Mouse (Mus musculus) c-Kit-negative CD71-positive TER-119-positive erythroid progenitor cells, embryonic 14.5 days (primary cell): ENCODE data around the gene Rmdn2.
A peak's percentile ranks its signal among the peaks of the same experiment; 100 is the strongest.

Source experiments
- DNase-seq: peaks from one replicate; pipeline ENCODE4 v3.0.0-alpha.2; 2013; ENCODE audit warnings: low read depth, low spot score

Rmdn2 gene

GRCm38 (mm10) chr17:79611545-79611944 is at the start of gene Rmdn2:
Rmdn2 (plus strand) TSS chr17:79611863.
- no peak for DNase-seq

GRCm38 (mm10) chr17:79563067-79563620 is 48.5 kb upstream of the Rmdn2 start:
- DNase-seq = no peak

DNA sequence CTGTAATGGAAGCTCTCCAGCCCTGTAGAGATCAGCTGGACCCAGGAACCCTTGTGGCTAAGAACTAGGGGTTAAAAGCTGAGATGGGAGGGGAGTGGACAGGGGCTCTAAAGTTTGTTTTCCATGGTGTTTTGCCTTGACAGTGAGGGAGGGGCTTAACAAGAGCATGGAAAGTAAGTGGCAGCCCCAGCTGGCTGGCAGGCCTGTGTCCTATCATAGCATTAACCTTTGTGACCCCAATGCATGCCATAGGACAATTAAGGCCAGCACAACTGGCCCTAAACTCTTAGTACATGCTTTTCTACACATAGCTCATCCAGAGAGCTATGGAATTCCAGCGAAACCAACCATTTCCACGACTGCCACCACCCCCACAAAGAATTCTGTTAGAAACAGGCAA is 47.9 kb upstream of the Rmdn2 start:
- no peak for DNase-seq

GRCm38 (mm10) chr17:79565241-79565961 is 46.3 kb upstream of the Rmdn2 start:
- no peak for DNase-seq

DNA sequence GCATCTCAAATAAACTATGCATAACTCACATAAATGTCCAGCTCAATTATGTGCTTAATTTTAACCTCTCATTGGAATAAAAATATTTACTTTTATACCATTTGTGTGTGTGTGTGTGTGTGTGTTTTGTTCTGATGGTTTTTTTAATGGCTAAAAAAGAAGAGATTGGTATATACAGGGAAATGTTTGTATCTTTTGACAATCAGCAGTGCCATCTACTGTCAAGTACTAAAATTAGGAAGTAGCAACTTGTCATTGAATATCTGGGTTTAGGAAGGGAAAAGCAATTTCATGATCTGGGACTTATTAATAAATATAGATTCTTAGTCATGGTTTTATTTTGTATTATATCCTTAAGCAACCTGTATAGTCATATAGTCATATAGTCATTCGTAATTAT is 43.3 kb upstream of the Rmdn2 start:
- no peak for DNase-seq

DNA sequence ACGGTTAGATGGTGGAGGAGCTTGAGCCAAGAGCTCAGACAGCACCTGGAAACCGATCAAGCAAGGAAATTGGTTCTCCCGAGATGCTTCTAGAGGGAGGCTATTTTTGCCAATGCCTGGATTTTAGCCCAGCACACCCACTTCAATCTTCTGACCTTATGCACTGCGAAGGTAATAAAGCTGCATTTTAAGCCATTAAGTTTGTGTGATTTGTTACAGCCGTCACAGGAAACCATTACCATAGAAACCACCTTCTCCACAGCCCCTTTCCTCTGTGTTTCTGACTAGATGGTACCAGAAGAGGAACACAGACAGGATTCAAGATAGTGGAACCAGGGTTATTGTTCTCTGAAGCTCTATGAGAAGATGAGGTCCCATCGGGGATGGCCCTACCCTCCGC is 33.3 kb upstream of the Rmdn2 start:
- no peak for DNase-seq

GRCm38 (mm10) chr17:79580264-79580920 is 31.3 kb upstream of the Rmdn2 start:
- DNase-seq = peak; percentile 9

DNA sequence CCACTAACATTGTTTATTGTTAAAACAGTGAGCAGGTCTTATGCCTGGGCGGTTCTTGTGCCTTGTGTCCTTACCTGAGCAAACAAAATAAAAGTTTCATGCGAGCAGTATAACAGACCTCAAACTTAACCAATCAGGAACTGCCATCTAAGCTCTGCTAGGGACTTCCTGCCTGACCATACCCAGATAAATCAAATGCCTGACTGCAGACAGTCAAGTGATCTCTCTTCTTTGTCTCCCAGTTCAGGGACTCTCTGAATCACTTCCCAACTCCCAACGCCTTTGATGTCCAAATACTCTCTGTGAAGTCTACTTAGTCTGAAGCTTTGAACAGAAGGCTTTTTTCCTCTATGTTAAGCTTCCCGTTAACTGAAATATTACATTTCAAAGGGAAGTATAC is 28.2 kb upstream of the Rmdn2 start:
- no peak for DNase-seq

- no peak for DNase-seq
Measured at GRCm38 (mm10) chr17:79584246-79584800, 27.3 kb upstream of the Rmdn2 start.

DNA sequence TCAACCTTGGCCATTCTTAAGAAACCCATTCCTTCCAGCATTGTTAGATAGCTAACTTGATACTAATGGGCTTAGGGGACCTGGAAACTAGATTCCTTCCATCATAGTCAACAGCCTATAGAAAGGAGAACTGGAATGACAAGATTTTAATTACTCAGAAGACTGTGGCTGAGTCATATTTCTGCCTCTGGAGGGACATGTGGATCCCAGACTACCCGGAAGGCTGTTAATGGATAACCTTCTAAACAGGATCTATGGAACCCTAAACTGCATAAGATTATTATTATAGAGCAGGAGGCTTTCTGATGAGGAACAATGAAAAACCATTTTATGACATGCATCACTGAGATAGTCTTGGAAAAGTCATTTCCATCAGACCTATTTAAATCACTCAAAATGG is 21.8 kb upstream of the Rmdn2 start:
- no peak for DNase-seq

- DNase-seq = no peak
Measured at GRCm38 (mm10) chr17:79595996-79596395, 15.7 kb upstream of the Rmdn2 start.

GRCm38 (mm10) chr17:79598151-79598550 is 13.5 kb upstream of the Rmdn2 start:
- no peak for DNase-seq

DNA sequence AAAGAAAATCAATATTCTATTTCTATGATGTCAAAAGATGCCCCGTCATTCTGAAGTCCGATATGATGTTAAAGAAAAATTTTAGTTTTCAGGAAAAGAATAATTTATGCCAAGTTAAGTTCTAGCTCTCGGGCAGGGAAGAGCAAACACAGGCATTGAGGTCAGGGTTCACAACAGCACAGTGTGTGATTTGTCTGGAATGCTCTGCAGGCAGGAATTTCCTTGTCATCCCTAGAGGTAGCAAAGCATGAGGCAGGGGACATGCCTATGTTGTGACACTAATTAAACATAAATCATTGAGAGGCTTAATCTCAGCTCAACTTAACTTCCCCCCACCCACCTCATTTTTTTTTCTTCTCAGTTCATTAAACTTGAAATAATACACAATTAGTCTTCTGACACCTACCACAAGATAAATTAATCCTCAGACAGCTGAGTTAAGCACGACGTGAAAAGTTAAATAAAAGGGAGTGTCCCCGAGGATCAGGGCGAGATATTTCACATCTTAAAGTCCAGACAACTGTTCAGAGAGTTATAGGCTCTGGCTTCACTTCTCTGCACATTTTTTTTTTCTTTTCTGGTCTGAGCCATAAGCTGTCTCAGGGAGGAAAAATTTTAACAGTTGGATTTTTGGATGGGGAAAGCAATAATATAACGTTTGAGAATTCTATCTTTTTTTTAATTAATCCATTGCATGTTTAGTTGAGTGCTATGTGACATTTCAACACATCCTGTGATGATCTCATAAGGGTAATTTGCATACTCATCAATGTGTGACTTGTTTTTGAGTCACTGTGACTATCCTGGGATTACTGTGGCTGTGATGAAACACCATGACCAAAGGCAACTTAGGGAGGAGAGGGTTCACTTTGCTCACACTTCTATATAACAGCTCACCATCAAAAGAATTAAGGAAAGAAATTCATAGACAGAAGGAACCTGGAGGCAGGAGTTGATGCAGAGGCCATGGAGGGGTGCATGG is 12.8 kb upstream of the Rmdn2 start:
- DNase-seq = no peak

DNA sequence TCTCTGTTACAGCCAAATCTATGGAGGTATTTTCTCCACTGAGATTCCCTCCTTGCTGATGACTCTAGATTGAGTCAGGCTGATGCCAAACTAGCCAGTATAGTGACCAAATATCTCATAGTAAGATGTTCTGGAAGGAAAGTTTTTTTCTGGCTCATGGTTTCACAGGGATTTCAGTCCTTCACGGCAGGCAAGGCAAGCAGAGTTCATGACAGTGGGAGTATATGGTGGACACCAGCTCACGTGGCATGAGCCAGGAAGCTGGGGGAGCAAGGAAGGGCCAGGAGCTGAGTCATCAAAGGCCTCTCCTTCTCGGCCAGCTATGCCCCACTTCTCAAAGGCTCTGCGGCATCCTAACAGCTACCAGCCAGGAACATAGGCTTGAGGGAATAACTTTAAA is 11.6 kb upstream of the Rmdn2 start:
- no peak for DNase-seq

- DNase-seq = no peak
Measured at GRCm38 (mm10) chr17:79602381-79602780, 9.3 kb upstream of the Rmdn2 start.

- no peak for DNase-seq
Measured at GRCm38 (mm10) chr17:79603427-79603826, 8.2 kb upstream of the Rmdn2 start.

DNA sequence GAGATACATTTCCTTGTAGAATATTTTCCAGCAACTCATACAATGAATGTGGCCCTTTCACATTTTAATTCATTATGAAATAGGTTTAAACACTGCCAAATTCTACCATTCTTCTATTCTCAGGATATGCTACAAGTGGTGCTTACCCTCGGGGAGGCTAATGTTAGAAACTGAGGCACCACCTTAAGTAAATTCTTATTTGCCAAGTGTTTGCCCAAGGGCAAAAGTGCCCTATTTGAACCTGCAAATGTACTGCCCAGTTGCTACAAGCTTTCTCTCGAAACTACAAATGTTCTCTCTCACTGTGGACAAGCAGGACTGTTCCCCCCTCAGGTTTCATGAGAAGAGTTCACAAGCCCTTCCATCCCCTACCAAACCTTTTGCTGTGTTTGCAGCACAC is 5.9 kb upstream of the Rmdn2 start:
- DNase-seq = no peak

DNA sequence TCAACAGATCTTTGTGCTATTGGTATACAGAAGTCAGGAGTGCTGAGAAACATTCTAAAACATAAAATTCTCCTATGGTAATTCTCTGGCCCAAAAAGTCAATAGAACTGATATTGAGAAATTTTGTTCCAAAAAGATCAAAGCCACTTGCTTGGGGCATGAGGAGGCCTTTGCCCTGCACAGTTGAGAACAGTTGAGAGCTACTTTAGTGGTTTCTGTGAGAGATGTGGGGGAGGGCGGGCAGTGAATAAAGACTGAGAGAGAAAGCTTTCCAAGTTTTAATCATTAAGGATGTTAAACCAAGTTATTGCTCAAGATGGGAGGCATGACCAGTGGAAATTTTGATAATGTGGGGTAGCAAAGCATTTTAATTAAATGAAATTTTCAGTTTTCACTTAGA is 2.0 kb upstream of the Rmdn2 start:
- DNase-seq = no peak

GRCm38 (mm10) chr17:79610163-79610755 is 1.4 kb upstream of the Rmdn2 start:
- DNase-seq = no peak

DNA sequence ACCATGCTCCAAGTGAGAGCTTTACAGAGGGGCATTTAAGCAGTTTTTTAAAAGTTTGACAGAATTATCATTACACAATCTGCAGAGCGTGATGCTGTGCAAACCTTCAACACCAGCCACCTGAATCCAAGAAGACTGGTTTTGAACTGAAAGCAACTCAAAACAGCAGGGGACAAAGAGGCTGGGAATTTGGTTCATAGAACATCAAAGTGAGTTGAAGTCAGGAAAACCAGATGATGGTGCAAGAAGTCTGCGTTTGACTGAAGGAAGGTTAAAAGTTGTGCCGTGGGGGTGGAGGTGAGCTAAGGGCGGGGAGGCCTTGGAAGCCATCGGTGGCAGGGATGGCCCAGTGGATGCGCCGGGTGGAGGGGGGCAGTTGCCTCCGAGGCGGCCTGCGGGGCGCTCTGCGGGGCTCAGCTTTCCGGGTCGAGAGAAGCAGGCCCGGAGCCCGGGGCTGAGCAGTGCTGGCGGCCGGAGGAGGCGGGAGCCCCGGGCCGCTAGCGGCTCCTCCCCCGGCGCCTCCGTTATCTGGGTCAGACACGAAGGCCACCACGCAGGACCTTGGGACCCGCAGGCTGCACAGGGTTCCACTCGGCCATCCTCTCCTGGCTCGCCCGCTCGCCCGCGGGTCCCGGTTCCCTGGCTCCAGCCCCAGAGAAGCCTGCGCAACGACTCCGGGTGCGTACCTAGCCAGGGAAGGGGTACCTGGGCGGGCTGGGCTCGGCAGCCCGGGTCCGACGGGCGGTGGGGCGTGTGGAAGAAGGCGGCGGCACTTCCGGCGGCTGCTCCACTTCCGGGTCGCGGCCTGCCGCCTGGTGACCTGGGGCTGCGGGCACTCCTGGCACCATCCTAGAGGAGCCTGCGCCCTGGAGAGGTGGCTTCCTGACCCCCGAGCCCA is 3.3 kb downstream of the Rmdn2 start:
- peak; percentile 39 for DNase-seq
